Mouse (Mus musculus): ENCODE data around the gene Gm20441. TPM values are rescaled to one million over a fixed set of nuclear protein-coding genes. Genes with fewer than 3 reads are reported as not detected.
"Not testable (repeated sequence)": the region's sequence is repeated elsewhere in the genome, so short reads cannot be mapped to it uniquely, and the experiment has no call there.

The Gm20441 gene
- total RNA-seq, 1 experiment from 2014 or later: not detected

DNA sequence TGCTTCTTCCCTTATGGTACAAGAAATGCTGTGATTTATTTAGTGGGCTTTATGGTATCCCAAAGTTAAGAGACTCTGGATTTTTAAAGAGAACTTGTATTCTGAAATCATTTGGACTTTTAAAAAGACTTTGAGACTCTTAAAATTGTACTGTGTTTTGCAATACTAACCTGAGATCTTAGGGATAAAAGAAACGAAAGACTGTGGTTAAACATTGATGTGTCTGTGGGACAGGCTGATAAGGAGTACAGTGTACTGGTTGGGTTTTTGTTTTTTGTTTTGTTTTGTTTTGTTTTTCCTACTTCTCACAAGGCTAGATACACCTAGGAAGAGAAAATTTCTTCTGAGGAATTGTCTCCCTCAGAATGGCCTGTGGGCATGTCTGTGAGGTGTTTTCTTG is 4.7 kb upstream of the Gm20441 start:
- no peak for ATAC-seq (replicated peaks; ENCODE audit: low read depth, poor library complexity, severe bottlenecking)

GRCm38 (mm10) chr10:75779206-75780174 is 1.3 kb downstream of the Gm20441 start:
- ATAC-seq (replicated peaks; ENCODE audit: low read depth, poor library complexity, severe bottlenecking): no peak

- ATAC-seq (replicated peaks; ENCODE audit: low read depth, poor library complexity, severe bottlenecking): no peak
These were observed 2.9 kb downstream of the Gm20441 start for GRCm38 (mm10) chr10:75777885-75778284.

- no peak for ATAC-seq (replicated peaks; ENCODE audit: low read depth, poor library complexity, severe bottlenecking)
These were observed 4.2 kb downstream of the Gm20441 start for GRCm38 (mm10) chr10:75776562-75776961.

GRCm38 (mm10) chr10:75774587-75774986 is 6.2 kb downstream of the Gm20441 start:
- ATAC-seq (replicated peaks; ENCODE audit: low read depth, poor library complexity, severe bottlenecking): no peak

DNA sequence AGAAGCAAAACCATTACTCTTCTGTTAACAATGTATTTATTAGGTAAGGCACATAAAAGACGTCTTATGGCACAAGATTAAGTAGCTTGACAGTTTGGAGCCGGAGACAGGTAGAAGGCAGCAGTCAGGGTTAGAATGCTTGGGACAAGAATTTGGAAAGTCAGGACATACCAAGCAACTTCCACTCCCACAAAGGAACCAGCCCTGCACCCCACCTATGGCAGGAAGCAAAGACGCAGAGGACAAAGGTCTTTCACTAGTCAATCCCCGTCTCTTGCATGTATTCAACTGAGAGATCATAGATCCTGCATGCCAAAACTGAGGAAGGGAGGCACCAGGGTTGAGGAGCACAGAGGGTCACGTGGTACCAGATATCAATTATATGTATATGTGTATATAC is 6.7 kb downstream of the Gm20441 start:
- no peak for ATAC-seq (replicated peaks; ENCODE audit: low read depth, poor library complexity, severe bottlenecking)

- ATAC-seq (replicated peaks; ENCODE audit: low read depth, poor library complexity, severe bottlenecking): peak; percentile 94
These were observed 7.7 kb downstream of the Gm20441 start, which contains the start of gene Ddt for GRCm38 (mm10) chr10:75772795-75773664. Gene Ddt, minus strand, starts transcription at chr10:75773414.

DNA sequence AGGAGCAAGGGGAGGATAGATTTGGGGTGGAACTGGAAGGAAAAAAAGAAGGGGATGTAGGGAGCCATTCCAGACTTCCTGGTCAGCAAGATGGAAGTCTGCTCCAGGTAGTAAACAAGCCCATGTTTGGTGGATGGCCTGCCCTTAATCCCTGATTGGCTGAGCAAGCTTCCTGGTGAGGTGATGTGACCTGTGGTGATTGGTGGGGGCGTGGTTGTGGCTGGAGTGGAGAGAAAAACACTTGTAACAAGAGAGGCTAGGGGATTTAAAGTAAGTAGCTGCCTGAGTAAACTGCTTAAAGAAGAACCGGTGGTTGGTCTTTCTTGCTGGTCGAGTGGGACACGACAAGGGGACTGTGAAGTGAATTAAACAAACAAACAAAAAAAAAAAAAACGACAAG is 13.0 kb downstream of the Gm20441 start:
- ATAC-seq (replicated peaks; ENCODE audit: low read depth, poor library complexity, severe bottlenecking): not testable (repeated sequence)

DNA sequence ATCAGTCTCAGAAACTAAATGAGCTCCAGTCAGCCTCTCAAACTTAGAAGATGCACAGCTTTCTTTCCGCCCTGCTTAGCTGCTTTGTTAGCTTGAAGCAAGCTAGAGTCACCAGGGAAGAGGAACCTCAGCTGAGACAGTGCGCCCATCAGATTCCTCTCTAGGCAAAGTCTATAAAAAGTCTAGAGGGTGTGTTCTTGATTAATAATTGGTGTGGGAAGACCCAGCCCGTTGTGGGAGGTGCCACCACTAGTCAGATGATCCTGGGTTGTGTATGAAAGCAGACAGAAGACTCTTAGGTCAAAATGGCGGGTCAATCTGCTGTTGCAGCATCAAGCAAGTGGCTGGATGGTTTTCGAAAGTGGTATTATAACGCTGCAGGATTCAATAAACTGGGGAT is 13.9 kb downstream of the Gm20441 start:
- no peak for ATAC-seq (replicated peaks; ENCODE audit: low read depth, poor library complexity, severe bottlenecking)

DNA sequence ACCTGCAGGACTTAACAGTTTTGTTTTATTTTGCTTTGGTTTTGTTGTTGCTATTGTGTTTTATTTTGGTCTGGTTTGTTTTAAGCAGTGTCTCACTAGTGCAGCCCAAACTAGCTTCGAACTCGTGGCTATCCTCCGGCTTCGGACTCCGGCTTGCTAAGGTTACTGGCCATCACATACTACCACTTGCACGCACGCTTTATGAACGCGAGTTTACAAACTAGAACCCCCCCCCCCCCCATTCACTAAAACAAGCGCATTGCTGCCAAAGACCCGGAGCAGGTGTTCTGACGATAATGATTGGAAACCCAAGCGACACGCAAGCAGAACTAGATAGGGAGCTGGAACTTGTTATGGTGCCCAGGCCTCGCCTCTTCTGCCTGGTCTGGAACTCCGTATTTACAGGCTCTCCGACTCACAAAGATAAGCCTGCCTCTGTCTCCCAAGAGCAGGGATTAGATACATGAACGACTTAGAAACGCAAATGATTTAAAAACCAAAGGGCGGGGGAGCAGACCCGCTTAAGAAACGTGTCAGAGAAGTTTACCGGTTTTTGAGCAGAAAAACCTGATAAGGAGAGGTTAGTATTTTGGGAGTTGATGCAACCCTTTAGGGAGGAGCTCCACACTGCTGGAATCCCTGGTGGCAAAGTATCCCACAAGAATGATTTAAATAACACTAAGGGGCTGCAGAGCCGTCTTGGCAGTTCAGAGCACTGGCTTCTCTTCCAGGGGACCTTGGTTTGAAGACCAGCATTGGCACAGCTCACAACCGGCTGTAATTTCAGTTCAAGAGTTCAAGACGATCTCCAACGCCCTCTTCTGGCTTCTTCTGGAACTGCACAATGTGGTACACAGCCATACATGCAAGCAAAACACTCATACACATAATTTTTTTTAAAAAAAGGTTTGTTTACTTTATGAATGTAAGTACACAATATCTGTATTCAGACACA is 16.0 kb downstream of the Gm20441 start:
- ATAC-seq (replicated peaks; ENCODE audit: low read depth, poor library complexity, severe bottlenecking): peak; percentile 56

- ATAC-seq (replicated peaks; ENCODE audit: low read depth, poor library complexity, severe bottlenecking): peak; percentile 98
These were observed 16.9 kb downstream of the Gm20441 start, which contains the start of gene Cabin1 for GRCm38 (mm10) chr10:75763682-75764518. Gene Cabin1, minus strand, starts transcription at chr10:75764341.

DNA sequence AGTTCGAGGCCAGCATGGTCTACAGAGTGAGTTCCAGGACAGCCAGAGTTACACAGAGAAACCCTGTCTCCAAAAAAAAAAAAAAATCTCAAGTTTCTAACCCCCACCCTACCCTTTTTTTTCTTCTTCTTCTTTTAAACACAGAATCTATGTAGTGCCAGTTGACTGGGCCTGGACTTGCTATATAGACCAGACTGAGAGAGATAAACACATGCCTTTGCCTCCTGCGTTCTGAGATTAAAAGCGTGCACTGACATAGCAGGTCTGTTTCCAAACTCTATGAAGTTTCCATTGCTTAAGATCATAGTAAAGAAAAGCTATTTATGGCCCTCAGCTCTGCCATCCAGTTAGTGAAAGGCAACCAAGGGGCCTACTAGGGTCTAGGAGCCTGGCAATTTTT is 18.3 kb downstream of the Gm20441 start:
- ATAC-seq (replicated peaks; ENCODE audit: low read depth, poor library complexity, severe bottlenecking): no peak

GRCm38 (mm10) chr10:75760311-75760710 is 20.4 kb downstream of the Gm20441 start:
- ATAC-seq (replicated peaks; ENCODE audit: low read depth, poor library complexity, severe bottlenecking): no peak

DNA sequence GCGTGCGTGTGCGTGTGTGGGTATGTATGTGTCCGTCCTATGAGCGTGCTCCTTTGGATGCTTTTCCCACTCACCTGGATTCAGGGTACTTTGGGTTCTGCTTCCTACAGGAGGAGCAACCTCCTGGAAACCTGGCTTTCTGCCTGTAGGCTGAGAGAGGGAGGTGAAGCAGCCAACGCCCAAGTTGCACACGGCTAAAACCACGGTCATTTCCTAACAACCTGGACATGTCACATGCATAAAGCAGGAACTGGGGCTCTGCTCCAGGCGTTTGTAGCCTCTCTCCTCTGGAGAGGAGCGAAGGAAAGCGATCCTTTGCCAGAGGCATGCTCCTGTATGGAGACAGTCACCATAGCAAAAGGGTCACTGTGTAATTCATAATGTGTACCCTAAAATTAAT is 24.0 kb downstream of the Gm20441 start:
- ATAC-seq (replicated peaks; ENCODE audit: low read depth, poor library complexity, severe bottlenecking): no peak

- ATAC-seq (replicated peaks; ENCODE audit: low read depth, poor library complexity, severe bottlenecking): peak; percentile 93
These were observed 36.7 kb downstream of the Gm20441 start for GRCm38 (mm10) chr10:75744017-75744416.

DNA sequence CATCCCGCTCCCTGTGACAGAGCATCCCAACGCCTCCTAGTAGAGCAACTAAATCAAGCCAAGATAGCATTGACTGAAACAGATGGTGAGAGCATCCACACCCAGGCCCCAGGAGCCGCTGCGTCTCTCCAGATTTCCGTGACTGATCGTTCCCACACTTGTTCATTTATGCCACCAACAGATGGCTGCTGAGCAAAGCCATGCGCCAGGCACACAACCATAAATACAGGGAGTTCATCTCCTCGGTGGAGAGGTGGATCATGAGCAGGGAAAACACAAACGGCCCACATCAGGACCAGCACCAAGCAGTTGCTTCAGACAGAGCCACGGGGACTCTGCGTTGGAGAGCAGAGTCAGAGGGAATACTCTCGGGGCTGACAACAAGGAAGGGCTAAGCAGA is 37.4 kb downstream of the Gm20441 start:
- ATAC-seq (replicated peaks; ENCODE audit: low read depth, poor library complexity, severe bottlenecking): no peak

- ATAC-seq (replicated peaks; ENCODE audit: low read depth, poor library complexity, severe bottlenecking): no peak
These were observed 39.9 kb downstream of the Gm20441 start for GRCm38 (mm10) chr10:75740866-75741265.

GRCm38 (mm10) chr10:75725449-75725848 is 55.3 kb downstream of the Gm20441 start:
- ATAC-seq (replicated peaks; ENCODE audit: low read depth, poor library complexity, severe bottlenecking): no peak
